Comparison of ENCODE assay signal across 16 mouse cellular contexts in the genomic region with DNA sequence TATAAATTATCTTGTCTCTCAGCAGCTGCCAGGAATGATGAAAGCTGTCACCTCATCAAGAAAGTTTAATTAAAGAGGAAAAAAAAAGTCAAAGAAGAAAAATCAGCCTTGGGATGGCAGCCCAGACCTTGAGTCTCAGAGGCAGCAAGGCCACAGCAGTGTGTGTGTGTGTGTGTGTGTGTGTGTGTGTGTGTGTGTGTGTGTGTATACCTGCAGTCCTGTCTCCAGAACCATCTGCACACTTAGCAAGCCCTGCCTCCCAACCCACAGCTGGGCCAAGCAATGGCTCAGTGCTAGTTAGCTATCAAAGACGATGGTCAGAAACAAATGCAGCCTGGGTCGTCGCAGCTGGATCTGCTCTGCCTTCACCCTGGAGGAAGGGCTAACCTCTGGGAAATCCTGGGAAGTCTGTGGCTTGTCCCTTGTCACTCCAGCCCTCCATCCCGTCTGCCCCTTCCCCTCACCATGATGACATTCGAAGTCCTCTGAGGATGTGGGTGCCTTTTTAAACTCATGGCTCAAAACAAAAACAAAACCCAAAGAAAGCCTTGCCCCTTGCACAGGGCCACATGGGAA.
DNase-seq lines count a peak whose midpoint lies in the region; ATAC-seq and TF ChIP-seq lines count a peak whose summit lies in the region.
"Had no signal": no experiment of that assay in that cellular context is flagged by ENCODE, and none has a peak within 500 bp of the region (broad histone marks: within the 10 kb centered on the region; RNA-seq: fewer than 3 reads in every experiment).

No protein-coding gene starts in this region.

- no peak overlapping the region for H3K27ac ChIP-seq in kidney, adult 2 months (ENCODE audit: insufficient read depth, low read depth, low read length)
- H3K27ac ChIP-seq in kidney, embryonic 15.5 days = no peak overlapping the region
- H3K27ac ChIP-seq: embryonic facial prominence, embryonic 12.5 days; midbrain, embryonic 12.5 days had no signal

- DNase-seq in kidney, adult 2 months = peak; percentile 18
- DNase-seq in adrenal gland, postnatal 25 days = peak; percentile 44
- DNase-seq in kidney, postnatal 14 days = peak; percentile 34
- peak; percentile 55 for DNase-seq in lung, postnatal 25 days (ENCODE audit: low spot score)
- no peak for DNase-seq in urinary bladder, postnatal 25 days (ENCODE audit: low spot score)
- DNase-seq in neural tube, embryonic 10.5 days (ENCODE audit: extremely low spot score, low spot score) = no peak
- DNase-seq: cerebellum, adult 9-10 months; gastrocnemius, postnatal 10 days; heart, adult 18-20 months; layer of hippocampus, postnatal 36 days; left cerebral cortex, postnatal 4 days; retina, postnatal 1 day had no signal

- no peaks in the 10 kb centered on the region for H3K4me1 ChIP-seq in kidney, adult 2 months (ENCODE audit: control insufficient read depth, insufficient read depth, low read length)
- H3K4me1 ChIP-seq in kidney, embryonic 15.5 days = peaks cover 17% of the 10 kb centered on the region; the same call in 1 of the 2 replicates
- H3K4me1 ChIP-seq: embryonic facial prominence, embryonic 12.5 days; midbrain, embryonic 12.5 days had no signal

- no peaks in the 10 kb centered on the region for H3K27me3 ChIP-seq in kidney, adult 2 months (replicated peaks; ENCODE audit: control insufficient read depth, insufficient read depth, low read length)
- H3K27me3 ChIP-seq in kidney, embryonic 15.5 days = no peaks in the 10 kb centered on the region
- H3K27me3 ChIP-seq: embryonic facial prominence, embryonic 12.5 days; heart, embryonic 15.5 days; midbrain, embryonic 12.5 days had no signal

- H3K4me3 ChIP-seq in kidney, adult 2 months (ENCODE audit: insufficient read depth, low read depth, low read length) = no peak overlapping the region
- no peak overlapping the region for H3K4me3 ChIP-seq in kidney, embryonic 15.5 days (replicated peaks)
- H3K4me3 ChIP-seq: embryonic facial prominence, embryonic 12.5 days; heart, embryonic 15.5 days; midbrain, embryonic 12.5 days had no signal

- 68% methylated on average over 5 of the region's 5 CpGs for WGBS in kidney, adult 2 months
- 50% methylated on average over 5 of the region's 5 CpGs for WGBS in kidney, embryonic 15.5 days

- no peak overlapping the region for H3K9ac ChIP-seq in kidney, embryonic 15.5 days
- H3K9ac ChIP-seq: embryonic facial prominence, embryonic 12.5 days; heart, embryonic 15.5 days; midbrain, embryonic 12.5 days had no signal

- H3K36me3 ChIP-seq in kidney, adult 2 months (ENCODE audit: control insufficient read depth, insufficient read depth, low read length) = no peaks in the 10 kb centered on the region
- H3K36me3 ChIP-seq in kidney, embryonic 15.5 days = no peaks in the 10 kb centered on the region
- H3K36me3 ChIP-seq: embryonic facial prominence, embryonic 12.5 days; heart, embryonic 15.5 days; midbrain, embryonic 12.5 days had no signal

- H3K4me2 ChIP-seq in kidney, embryonic 15.5 days = no peak overlapping the region
- H3K4me2 ChIP-seq: embryonic facial prominence, embryonic 12.5 days; heart, embryonic 15.5 days; midbrain, embryonic 12.5 days had no signal

- no peaks in the 10 kb centered on the region for H3K9me3 ChIP-seq in kidney, embryonic 15.5 days (replicated peaks)
- H3K9me3 ChIP-seq: embryonic facial prominence, embryonic 12.5 days; heart, embryonic 15.5 days; midbrain, embryonic 12.5 days had no signal

- ATAC-seq in kidney, embryonic 15.5 days (replicated peaks; ENCODE audit: low FRiP score) = no peak

- TF ChIP-seq CTCF in kidney, adult 2 months (conservative IDR thresholded peaks at IDR 0.05; ENCODE audit: insufficient read depth, insufficient read length, low read depth, low read length) = no peak

- no peak for TF ChIP-seq POLR2A in kidney, adult 2 months (IDR thresholded peaks at IDR 0.05; ENCODE audit: low read depth, low read length)

Comparison
In these comparisons a context has a peak if more than half of its experiments do, and no peak if none do; other contexts are left out.
1. DNase-seq: peak in kidney, adult 2 months (single experiment), adrenal gland, postnatal 25 days (single experiment), kidney, postnatal 14 days (single experiment) and lung, postnatal 25 days (single experiment); none in urinary bladder, postnatal 25 days (single experiment) and neural tube, embryonic 10.5 days (single experiment).